Mouse (Mus musculus): ENCODE data around the gene Gm47969. TPM values are rescaled to one million over a fixed set of nuclear protein-coding genes. Genes with fewer than 3 reads are reported as not detected.

Gm47969 gene
- total and polyA plus RNA-seq, 3 experiments, result not detected

GRCm38 (mm10) chr1:83084790-83085189, 40.1 kb downstream of the Gm47969 start:
- no peaks in the 10 kb centered on the region for H3K36me3 ChIP-seq (replicated peaks in 1 of 2; ENCODE audit: control insufficient read depth in 1 of 2, insufficient read depth in 1 of 2, low read length in 1 of 2)
- H3K9ac ChIP-seq (ENCODE audit: insufficient read depth, low read depth), result no peak overlapping the region
- no peaks in the 10 kb centered on the region for H3K79me2 ChIP-seq (replicated peaks; ENCODE audit: control insufficient read depth, extremely low read depth, insufficient read depth, poor library complexity, severe bottlenecking)
- H3K4me1 ChIP-seq (ENCODE audit: control insufficient read depth in 1 of 2, insufficient read depth in 2 of 2), result no peaks in the 10 kb centered on the region
- dilution Hi-C loops (cut with MboI; ENCODE audit: extremely low pct_ligation_motif_present, extremely low pct_unique_long_range_greater_than_20kb, low sequenced_read_pairs), result no loop called here
- no peaks in the 10 kb centered on the region for H3K27me3 ChIP-seq (replicated peaks)
- no peak overlapping the region for H3K4me3 ChIP-seq (replicated peaks in 1 of 3; ENCODE audit: low read depth in 2 of 3, low read length in 2 of 3, poor library complexity in 1 of 3)
- DNase-seq (ENCODE audit: extremely low read depth), result no peak
- in situ Hi-C loops (cut with MboI; ENCODE audit: low pct_ligation_motif_present, low pct_unique_long_range_greater_than_20kb, low sequenced_read_pairs), result no loop called here
- H3K4me2 ChIP-seq (ENCODE audit: insufficient read depth, low read depth, poor library complexity, severe bottlenecking), result no peak overlapping the region
- TF ChIP-seq SMC3 (IDR thresholded peaks at IDR 0.05; ENCODE audit: low read depth, low read length), result no peak
- H3K27ac ChIP-seq (ENCODE audit: insufficient read depth, low read depth), result no peak overlapping the region
- no peaks in the 10 kb centered on the region for H3K9me3 ChIP-seq (replicated peaks; ENCODE audit: low read length)

GRCm38 (mm10) chr1:83091268-83091667, 46.5 kb downstream of the Gm47969 start:
- Histone ChIP-seq H3K27ac (ENCODE audit: insufficient read depth, low read depth) (no peak overlapping the region), H3K4me3 (replicated peaks in 1 of 3; ENCODE audit: low read depth in 2 of 3, low read length in 2 of 3, poor library complexity in 1 of 3) (no peak overlapping the region), H3K79me2 (replicated peaks; ENCODE audit: control insufficient read depth, extremely low read depth, insufficient read depth, poor library complexity, severe bottlenecking) (no peaks in the 10 kb centered on the region), H3K4me1 (ENCODE audit: control insufficient read depth in 1 of 2, insufficient read depth in 2 of 2) (no peaks in the 10 kb centered on the region), H3K9ac (ENCODE audit: insufficient read depth, low read depth) (no peak overlapping the region), H3K9me3 (replicated peaks; ENCODE audit: low read length) (no peaks in the 10 kb centered on the region), H3K4me2 (ENCODE audit: insufficient read depth, low read depth, poor library complexity, severe bottlenecking) (no peak overlapping the region), H3K36me3 (replicated peaks in 1 of 2; ENCODE audit: control insufficient read depth in 1 of 2, insufficient read depth in 1 of 2, low read length in 1 of 2) (no peaks in the 10 kb centered on the region), H3K27me3 (replicated peaks) (no peaks in the 10 kb centered on the region)
- no peak for DNase-seq (ENCODE audit: extremely low read depth)
- TF ChIP-seq RCOR1 (conservative IDR thresholded peaks at IDR 0.05; ENCODE audit: low read depth, low read length) (no peak), KAT2A (IDR thresholded peaks at IDR 0.05; ENCODE audit: insufficient replicate concordance, low read length) (no peak), MEF2A (IDR thresholded peaks at IDR 0.05; ENCODE audit: borderline replicate concordance, low read depth, low read length) (no peak), SMC3 (IDR thresholded peaks at IDR 0.05; ENCODE audit: low read depth, low read length) (no peak), EP300 (IDR thresholded peaks at IDR 0.05; ENCODE audit: low read length) (no peak), IRF4 (IDR thresholded peaks at IDR 0.05; ENCODE audit: low read depth, low read length) (no peak), PAX5 (IDR thresholded peaks at IDR 0.05; ENCODE audit: low read length) (no peak), BHLHE40 (IDR thresholded peaks at IDR 0.05; ENCODE audit: low read depth, low read length) (no peak), TBP (conservative IDR thresholded peaks at IDR 0.05; ENCODE audit: low read depth, low read length) (no peak), NRF1 (IDR thresholded peaks at IDR 0.05; ENCODE audit: low read depth, low read length) (no peak), MXI1 (IDR thresholded peaks at IDR 0.05; ENCODE audit: low read depth, low read length) (no peak), E2F4 (IDR thresholded peaks at IDR 0.05; ENCODE audit: insufficient replicate concordance, low read depth, low read length) (no peak), ETS1 (conservative IDR thresholded peaks at IDR 0.05; ENCODE audit: low read depth, low read length) (no peak), USF1 (IDR thresholded peaks at IDR 0.05; ENCODE audit: low read depth, low read length) (no peak), RAD21 (IDR thresholded peaks at IDR 0.05; ENCODE audit: low read depth, low read length) (no peak), TCF12 (IDR thresholded peaks at IDR 0.05; ENCODE audit: low read depth, low read length) (no peak)
- dilution Hi-C loops (cut with MboI; ENCODE audit: extremely low pct_ligation_motif_present, extremely low pct_unique_long_range_greater_than_20kb, low sequenced_read_pairs), result no loop called here
- in situ Hi-C loops (cut with MboI; ENCODE audit: low pct_ligation_motif_present, low pct_unique_long_range_greater_than_20kb, low sequenced_read_pairs), result no loop called here

Other genes with a start within 250 kb of the Gm47969 start
- 59.0 and 66.9 TPM in 2 replicates for gene Agfg1, start 205.4 kb upstream of the Gm47969 start, total RNA-seq (2012; rRNA removed)
- gene Agfg1, start 205.4 kb upstream of the Gm47969 start, total RNA-seq (2014; rRNA removed), result 124 and 127 TPM in 2 replicates
- gene Agfg1, start 205.4 kb upstream of the Gm47969 start, polyA plus RNA-seq (2012; ENCODE audit: insufficient read length, low read depth), result 94.0 and 106 TPM in 2 replicates
- gene A030005L19Rik, start 131.6 kb upstream of the Gm47969 start, total RNA-seq (2012; rRNA removed), result 0.17 TPM in 1 of 2 replicates, not detected in the other
- gene A030005L19Rik, start 131.6 kb upstream of the Gm47969 start, total RNA-seq (2014; rRNA removed), result not detected in 2 replicates
- gene A030005L19Rik, start 131.6 kb upstream of the Gm47969 start, polyA plus RNA-seq (2012; ENCODE audit: insufficient read length, low read depth), result 0.31 TPM in 1 of 2 replicates, not detected in the other
- gene A030014E15Rik, start 120.0 kb upstream of the Gm47969 start, total RNA-seq (2012; rRNA removed), result not detected in 2 replicates
- gene A030014E15Rik, start 120.0 kb upstream of the Gm47969 start, total RNA-seq (2014; rRNA removed), result not detected in 2 replicates
- not detected in 2 replicates for gene A030014E15Rik, start 120.0 kb upstream of the Gm47969 start, polyA plus RNA-seq (2012; ENCODE audit: insufficient read length, low read depth)
- gene Gm6217, start 113.5 kb upstream of the Gm47969 start, total RNA-seq (2012; rRNA removed), result not detected in 2 replicates
- not detected in 2 replicates for gene Gm6217, start 113.5 kb upstream of the Gm47969 start, total RNA-seq (2014; rRNA removed)
- gene Gm6217, start 113.5 kb upstream of the Gm47969 start, polyA plus RNA-seq (2012; ENCODE audit: insufficient read length, low read depth), result not detected in 2 replicates
- not detected in 2 replicates for gene A030003K21Rik, start 101.5 kb upstream of the Gm47969 start, total RNA-seq (2012; rRNA removed)
- not detected in 2 replicates for gene A030003K21Rik, start 101.5 kb upstream of the Gm47969 start, total RNA-seq (2014; rRNA removed)
- gene A030003K21Rik, start 101.5 kb upstream of the Gm47969 start, polyA plus RNA-seq (2012; ENCODE audit: insufficient read length, low read depth), result not detected in 2 replicates
- gene Gm7544, start 88.9 kb upstream of the Gm47969 start, total RNA-seq (2012; rRNA removed), result not detected in 2 replicates
- not detected in 2 replicates for gene Gm7544, start 88.9 kb upstream of the Gm47969 start, total RNA-seq (2014; rRNA removed)
- gene Gm7544, start 88.9 kb upstream of the Gm47969 start, polyA plus RNA-seq (2012; ENCODE audit: insufficient read length, low read depth), result not detected in 2 replicates
- gene Gm47955, start 84.6 kb upstream of the Gm47969 start, total RNA-seq (2012; rRNA removed), result not detected in 2 replicates
- gene Gm47955, start 84.6 kb upstream of the Gm47969 start, total RNA-seq (2014; rRNA removed), result not detected in 2 replicates
- not detected in 2 replicates for gene Gm47955, start 84.6 kb upstream of the Gm47969 start, polyA plus RNA-seq (2012; ENCODE audit: insufficient read length, low read depth)
- gene Gm47959, start 44.4 kb upstream of the Gm47969 start, total RNA-seq (2012; rRNA removed), result not detected in 2 replicates
- gene Gm47959, start 44.4 kb upstream of the Gm47969 start, total RNA-seq (2014; rRNA removed), result not detected in 2 replicates
- not detected in 2 replicates for gene Gm47959, start 44.4 kb upstream of the Gm47969 start, polyA plus RNA-seq (2012; ENCODE audit: insufficient read length, low read depth)
- 1.5 and 3.1 TPM in 2 replicates for gene Slc19a3, start 6.5 kb upstream of the Gm47969 start, total RNA-seq (2012; rRNA removed)
- gene Slc19a3, start 6.5 kb upstream of the Gm47969 start, total RNA-seq (2014; rRNA removed), result 0.84 and 1.3 TPM in 2 replicates
- 0.46 and 0.59 TPM in 2 replicates for gene Slc19a3, start 6.5 kb upstream of the Gm47969 start, polyA plus RNA-seq (2012; ENCODE audit: insufficient read length, low read depth)
- not detected in 2 replicates for gene Krtap28-10, start 2.5 kb upstream of the Gm47969 start, total RNA-seq (2012; rRNA removed)
- not detected in 2 replicates for gene Krtap28-10, start 2.5 kb upstream of the Gm47969 start, total RNA-seq (2014; rRNA removed)
- gene Krtap28-10, start 2.5 kb upstream of the Gm47969 start, polyA plus RNA-seq (2012; ENCODE audit: insufficient read length, low read depth), result not detected in 2 replicates
- not detected in 2 replicates for gene A030005K14Rik, start 14.4 kb downstream of the Gm47969 start, total RNA-seq (2012; rRNA removed)
- gene A030005K14Rik, start 14.4 kb downstream of the Gm47969 start, total RNA-seq (2014; rRNA removed), result not detected in 2 replicates
- gene A030005K14Rik, start 14.4 kb downstream of the Gm47969 start, polyA plus RNA-seq (2012; ENCODE audit: insufficient read length, low read depth), result not detected in 2 replicates
- not detected in 2 replicates for gene Krtap28-13, start 16.0 kb downstream of the Gm47969 start, total RNA-seq (2012; rRNA removed)
- not detected in 2 replicates for gene Krtap28-13, start 16.0 kb downstream of the Gm47969 start, total RNA-seq (2014; rRNA removed)
- gene Krtap28-13, start 16.0 kb downstream of the Gm47969 start, polyA plus RNA-seq (2012; ENCODE audit: insufficient read length, low read depth), result not detected in 2 replicates
- gene Ccl20, start 71.8 kb downstream of the Gm47969 start, total RNA-seq (2012; rRNA removed), result 0.42 and 3.4 TPM in 2 replicates
- 0.32 and 0.34 TPM in 2 replicates for gene Ccl20, start 71.8 kb downstream of the Gm47969 start, total RNA-seq (2014; rRNA removed)
- not detected in 2 replicates for gene Ccl20, start 71.8 kb downstream of the Gm47969 start, polyA plus RNA-seq (2012; ENCODE audit: insufficient read length, low read depth)
- not detected in 2 replicates for gene Daw1, start 114.8 kb downstream of the Gm47969 start, total RNA-seq (2012; rRNA removed)
- not detected in 2 replicates for gene Daw1, start 114.8 kb downstream of the Gm47969 start, total RNA-seq (2014; rRNA removed)
- not detected in 2 replicates for gene Daw1, start 114.8 kb downstream of the Gm47969 start, polyA plus RNA-seq (2012; ENCODE audit: insufficient read length, low read depth)

All from CH12.LX (cell line).